Mouse (Mus musculus): ENCODE data around the gene Irx3. TPM values are rescaled to one million over a fixed set of nuclear protein-coding genes. Genes with fewer than 3 reads are reported as not detected.

Irx3 gene
- 1.3 and 1.6 TPM in 2 replicates for polyA plus RNA-seq (2012; ENCODE audit: insufficient read depth, insufficient read length, missing spikeins)

- Histone ChIP-seq H3K4me1 (ENCODE audit: control insufficient read depth, insufficient read depth, insufficient read length, low read length) (no peaks in the 10 kb centered on the region; the same call in 1 of the 2 replicates), H3K4me3 (ENCODE audit: insufficient read depth, low read depth, low read length) (peak within 1 kb of the TSS; percentile 70), H3K27ac (replicated peaks; ENCODE audit: low read depth, low read length) (peak within 1 kb of the TSS; percentile 53)
These were observed at the start of gene Irx3 for GRCm38 (mm10) chr8:91801839-91802238. Gene Irx3, minus strand, starts transcription at chr8:91802067.

- no peaks in the 10 kb centered on the region for H3K4me1 ChIP-seq (ENCODE audit: control insufficient read depth, insufficient read depth, insufficient read length, low read length)
- no peak overlapping the region for H3K27ac ChIP-seq (replicated peaks; ENCODE audit: low read depth, low read length)
- no peak overlapping the region for H3K4me3 ChIP-seq (ENCODE audit: insufficient read depth, low read depth, low read length)
These were observed 49.5 kb upstream of the Irx3 start for GRCm38 (mm10) chr8:91851359-91851758.

GRCm38 (mm10) chr8:91849984-91850383 is 48.1 kb upstream of the Irx3 start:
- Histone ChIP-seq H3K27ac (replicated peaks; ENCODE audit: low read depth, low read length) (no peak overlapping the region), H3K4me1 (ENCODE audit: control insufficient read depth, insufficient read depth, insufficient read length, low read length) (no peaks in the 10 kb centered on the region), H3K4me3 (ENCODE audit: insufficient read depth, low read depth, low read length) (no peak overlapping the region)

GRCm38 (mm10) chr8:91849529-91849928 is 47.7 kb upstream of the Irx3 start:
- H3K27ac ChIP-seq (replicated peaks; ENCODE audit: low read depth, low read length), result no peak overlapping the region
- H3K4me1 ChIP-seq (ENCODE audit: control insufficient read depth, insufficient read depth, insufficient read length, low read length), result no peaks in the 10 kb centered on the region
- no peak overlapping the region for H3K4me3 ChIP-seq (ENCODE audit: insufficient read depth, low read depth, low read length)

GRCm38 (mm10) chr8:91845641-91846040 is 43.8 kb upstream of the Irx3 start:
- no peak overlapping the region for H3K27ac ChIP-seq (replicated peaks; ENCODE audit: low read depth, low read length)
- H3K4me3 ChIP-seq (ENCODE audit: insufficient read depth, low read depth, low read length), result no peak overlapping the region
- H3K4me1 ChIP-seq (ENCODE audit: control insufficient read depth, insufficient read depth, insufficient read length, low read length), result no peaks in the 10 kb centered on the region

- no peak overlapping the region for H3K4me3 ChIP-seq (ENCODE audit: insufficient read depth, low read depth, low read length)
- no peaks in the 10 kb centered on the region for H3K4me1 ChIP-seq (ENCODE audit: control insufficient read depth, insufficient read depth, insufficient read length, low read length)
- no peak overlapping the region for H3K27ac ChIP-seq (replicated peaks; ENCODE audit: low read depth, low read length)
These were observed 35.3 kb upstream of the Irx3 start for GRCm38 (mm10) chr8:91837131-91837530.

GRCm38 (mm10) chr8:91836685-91837084 is 34.8 kb upstream of the Irx3 start:
- no peak overlapping the region for H3K27ac ChIP-seq (replicated peaks; ENCODE audit: low read depth, low read length)
- H3K4me1 ChIP-seq (ENCODE audit: control insufficient read depth, insufficient read depth, insufficient read length, low read length), result no peaks in the 10 kb centered on the region
- H3K4me3 ChIP-seq (ENCODE audit: insufficient read depth, low read depth, low read length), result no peak overlapping the region

- Histone ChIP-seq H3K27ac (replicated peaks; ENCODE audit: low read depth, low read length) (no peak overlapping the region), H3K4me1 (ENCODE audit: control insufficient read depth, insufficient read depth, insufficient read length, low read length) (no peaks in the 10 kb centered on the region), H3K4me3 (ENCODE audit: insufficient read depth, low read depth, low read length) (no peak overlapping the region)
These were observed 25.8 kb upstream of the Irx3 start for GRCm38 (mm10) chr8:91827661-91828060.

- Histone ChIP-seq H3K4me1 (ENCODE audit: control insufficient read depth, insufficient read depth, insufficient read length, low read length) (no peaks in the 10 kb centered on the region), H3K4me3 (ENCODE audit: insufficient read depth, low read depth, low read length) (no peak overlapping the region), H3K27ac (replicated peaks; ENCODE audit: low read depth, low read length) (no peak overlapping the region)
These were observed 25.3 kb upstream of the Irx3 start for GRCm38 (mm10) chr8:91827192-91827591.

- H3K4me3 ChIP-seq (ENCODE audit: insufficient read depth, low read depth, low read length), result no peak overlapping the region
- H3K27ac ChIP-seq (replicated peaks; ENCODE audit: low read depth, low read length), result no peak overlapping the region
- H3K4me1 ChIP-seq (ENCODE audit: control insufficient read depth, insufficient read depth, insufficient read length, low read length), result peaks cover 4% of the 10 kb centered on the region; the same call in 1 of the 2 replicates
These were observed 21.5 kb upstream of the Irx3 start for GRCm38 (mm10) chr8:91823357-91823756.

- Histone ChIP-seq H3K27ac (replicated peaks; ENCODE audit: low read depth, low read length) (no peak overlapping the region), H3K4me1 (ENCODE audit: control insufficient read depth, insufficient read depth, insufficient read length, low read length) (peaks cover 4% of the 10 kb centered on the region; the same call in 1 of the 2 replicates)
These were observed 20.9 kb upstream of the Irx3 start for GRCm38 (mm10) chr8:91822746-91823145.

GRCm38 (mm10) chr8:91821976-91822375 is 20.1 kb upstream of the Irx3 start:
- Histone ChIP-seq H3K4me3 (ENCODE audit: insufficient read depth, low read depth, low read length) (no peak overlapping the region), H3K4me1 (ENCODE audit: control insufficient read depth, insufficient read depth, insufficient read length, low read length) (peaks cover 4% of the 10 kb centered on the region; the same call in 1 of the 2 replicates), H3K27ac (replicated peaks; ENCODE audit: low read depth, low read length) (no peak overlapping the region)

More at GRCm38 (mm10) chr8:91822746-91823145, 20.9 kb upstream of the Irx3 start:
- H3K4me3 ChIP-seq (ENCODE audit: insufficient read depth, low read depth, low read length), result no peak overlapping the region

GRCm38 (mm10) chr8:91819778-91820177 is 17.9 kb upstream of the Irx3 start:
- H3K4me1 ChIP-seq (ENCODE audit: control insufficient read depth, insufficient read depth, insufficient read length, low read length), result peaks cover 4% of the 10 kb centered on the region; the same call in 1 of the 2 replicates
- no peak overlapping the region for H3K4me3 ChIP-seq (ENCODE audit: insufficient read depth, low read depth, low read length)
- H3K27ac ChIP-seq (replicated peaks; ENCODE audit: low read depth, low read length), result no peak overlapping the region

GRCm38 (mm10) chr8:91818784-91819183 is 16.9 kb upstream of the Irx3 start:
- H3K4me3 ChIP-seq (ENCODE audit: insufficient read depth, low read depth, low read length), result no peak overlapping the region
- H3K4me1 ChIP-seq (ENCODE audit: control insufficient read depth, insufficient read depth, insufficient read length, low read length), result peaks cover 4% of the 10 kb centered on the region; the same call in 1 of the 2 replicates
- H3K27ac ChIP-seq (replicated peaks; ENCODE audit: low read depth, low read length), result no peak overlapping the region

GRCm38 (mm10) chr8:91814106-91814505 is 12.2 kb upstream of the Irx3 start:
- H3K4me1 ChIP-seq (ENCODE audit: control insufficient read depth, insufficient read depth, insufficient read length, low read length), result peaks cover under 1% of the 10 kb centered on the region; the same call in 1 of the 2 replicates
- no peak overlapping the region for H3K4me3 ChIP-seq (ENCODE audit: insufficient read depth, low read depth, low read length)
- no peak overlapping the region for H3K27ac ChIP-seq (replicated peaks; ENCODE audit: low read depth, low read length)

- no peak overlapping the region for H3K27ac ChIP-seq (replicated peaks; ENCODE audit: low read depth, low read length)
- no peak overlapping the region for H3K4me3 ChIP-seq (ENCODE audit: insufficient read depth, low read depth, low read length)
- no peaks in the 10 kb centered on the region for H3K4me1 ChIP-seq (ENCODE audit: control insufficient read depth, insufficient read depth, insufficient read length, low read length)
These were observed 4.9 kb upstream of the Irx3 start for GRCm38 (mm10) chr8:91806720-91807241.

Data from brown adipose tissue, adult 24 weeks (tissue).